Mouse (Mus musculus) CD4-positive helper T cell, adult 2 months (primary cell): ENCODE results near the gene Tnik.

Experiments
- DNase-seq: peaks from one replicate; pipeline ENCODE4 v3.0.0-alpha.2; 2012; ENCODE audit warnings: low read depth, missing footprints, low spot score

The Tnik gene

DNA sequence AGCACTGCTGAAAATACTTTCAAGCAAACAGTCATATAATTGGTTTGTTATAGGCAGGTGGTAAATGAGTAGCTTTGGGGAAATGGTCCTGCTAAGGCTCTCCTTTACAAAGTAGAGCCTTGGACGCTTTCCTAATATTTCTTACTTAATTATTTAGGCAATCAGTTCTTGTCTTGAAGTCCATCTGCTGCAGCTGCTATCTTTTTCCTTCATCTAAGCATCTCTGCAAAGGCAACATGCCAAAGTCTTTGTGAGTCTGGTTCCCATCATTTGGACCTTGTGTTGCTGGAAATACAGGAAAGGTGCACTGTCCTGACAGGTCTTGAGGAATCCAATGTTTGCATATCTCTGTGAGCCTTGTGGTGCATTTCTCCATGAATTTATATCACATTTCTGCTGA is 82.9 kb downstream of the Tnik start:
- DNase-seq: no peak

DNA sequence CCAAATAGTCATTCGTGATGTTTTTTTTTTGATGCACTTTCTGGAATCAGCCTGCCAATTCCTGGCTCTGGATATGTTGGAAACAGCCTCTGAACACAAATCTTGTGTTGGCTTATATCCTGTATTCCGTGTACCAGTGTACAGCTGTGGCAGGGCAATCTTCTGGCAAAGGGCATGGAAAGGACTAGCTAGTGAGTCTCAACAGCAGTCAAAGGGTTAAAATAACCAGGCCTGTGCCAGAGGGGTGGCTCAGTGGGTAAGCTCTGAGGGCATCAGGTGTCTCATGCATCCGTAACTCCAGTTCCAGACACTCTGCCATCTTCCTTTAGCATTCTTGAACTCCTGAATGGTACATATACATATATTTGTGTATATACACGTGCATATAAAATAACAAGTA is 83.5 kb downstream of the Tnik start:
- no peak for DNase-seq

DNA sequence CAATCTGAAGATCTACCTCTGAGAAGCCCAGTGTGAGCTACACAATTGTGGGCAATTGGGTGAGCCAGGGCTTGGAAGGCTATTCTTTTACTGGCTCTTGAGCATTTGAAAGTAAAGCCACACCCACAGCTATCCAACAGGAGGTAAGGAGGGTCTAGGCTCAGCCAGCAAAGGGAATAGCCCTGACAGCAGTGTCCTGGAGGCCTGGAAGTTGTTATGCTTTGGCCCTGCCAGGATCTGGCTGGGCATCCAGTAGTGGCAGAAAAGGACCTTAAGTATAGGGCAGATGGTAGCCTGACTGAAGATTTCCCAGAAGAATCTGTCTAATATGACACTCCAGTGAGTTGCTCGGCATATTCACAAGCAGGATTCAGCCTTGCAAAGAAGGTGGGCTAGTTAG is 85.7 kb downstream of the Tnik start:
- no peak for DNase-seq

- DNase-seq: no peak
Observed at GRCm38 (mm10) chr3:28350147-28350801, 87.3 kb downstream of the Tnik start.

GRCm38 (mm10) chr3:28358391-28358790 is 95.4 kb downstream of the Tnik start:
- DNase-seq: no peak

GRCm38 (mm10) chr3:28359138-28359537 is 96.1 kb downstream of the Tnik start:
- no peak for DNase-seq

DNA sequence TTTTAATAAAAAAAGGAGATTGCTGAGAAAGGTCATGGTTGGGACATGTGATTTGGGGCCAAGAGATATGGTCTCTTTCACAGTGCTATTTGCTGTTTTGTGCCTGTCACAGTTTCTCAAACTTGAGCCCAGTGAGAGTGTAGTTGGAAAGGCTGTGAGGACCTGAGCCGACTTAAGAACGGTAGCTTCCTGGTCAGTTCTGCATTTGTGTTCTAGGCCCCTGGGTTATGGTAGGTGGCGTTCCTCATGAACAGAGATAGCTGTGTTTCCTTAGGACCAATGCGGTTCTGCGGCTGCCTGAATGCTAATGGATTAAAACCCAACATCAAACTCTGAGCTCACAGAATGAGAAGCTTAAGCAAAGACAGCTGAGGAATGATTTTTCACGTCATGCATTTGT is 98.0 kb downstream of the Tnik start:
- no peak for DNase-seq

GRCm38 (mm10) chr3:28363441-28364125 is 100.6 kb downstream of the Tnik start:
- no peak for DNase-seq

GRCm38 (mm10) chr3:28368746-28369145 is 105.7 kb downstream of the Tnik start:
- DNase-seq: no peak

DNA sequence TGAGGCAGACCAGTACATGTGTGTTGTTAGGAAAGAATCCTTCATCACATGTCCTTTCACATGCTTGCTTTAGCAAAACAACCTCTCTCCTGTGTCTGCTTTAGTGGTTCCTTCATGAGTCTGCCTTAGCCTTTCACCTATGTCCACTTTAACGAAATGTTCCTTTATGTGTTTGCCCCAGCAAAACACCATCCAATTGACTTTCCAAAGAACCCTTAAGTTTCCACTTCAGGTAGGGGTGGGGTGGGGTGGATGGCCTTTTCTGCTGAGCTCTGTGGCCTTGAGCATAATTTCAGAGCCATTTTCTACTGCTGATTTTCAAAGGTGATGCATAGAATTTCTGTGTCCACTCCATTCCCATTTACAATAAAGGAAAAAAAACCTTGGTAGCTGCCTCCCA is 106.3 kb downstream of the Tnik start:
- no peak for DNase-seq

GRCm38 (mm10) chr3:28369698-28370097 is 106.7 kb downstream of the Tnik start:
- no peak for DNase-seq

DNA sequence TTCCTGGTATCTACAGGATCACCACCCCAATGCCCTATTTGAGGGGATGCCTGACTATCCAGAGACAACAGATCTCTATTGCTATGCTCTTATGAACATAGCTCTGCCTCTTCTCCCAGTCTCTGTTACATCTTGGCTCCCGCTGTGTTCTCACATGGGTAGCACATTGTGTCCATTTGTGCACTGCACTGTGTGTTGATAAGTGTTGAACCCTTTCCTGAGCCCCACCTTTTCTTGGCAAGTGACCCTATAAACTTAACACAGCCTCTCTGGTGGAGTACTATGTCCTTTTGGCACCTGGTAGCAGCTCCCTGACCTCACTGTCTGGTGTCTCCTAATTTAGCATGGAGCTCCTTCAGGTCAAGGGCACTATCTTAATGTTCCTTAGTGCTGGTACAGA is 108.6 kb downstream of the Tnik start:
- no peak for DNase-seq

DNA sequence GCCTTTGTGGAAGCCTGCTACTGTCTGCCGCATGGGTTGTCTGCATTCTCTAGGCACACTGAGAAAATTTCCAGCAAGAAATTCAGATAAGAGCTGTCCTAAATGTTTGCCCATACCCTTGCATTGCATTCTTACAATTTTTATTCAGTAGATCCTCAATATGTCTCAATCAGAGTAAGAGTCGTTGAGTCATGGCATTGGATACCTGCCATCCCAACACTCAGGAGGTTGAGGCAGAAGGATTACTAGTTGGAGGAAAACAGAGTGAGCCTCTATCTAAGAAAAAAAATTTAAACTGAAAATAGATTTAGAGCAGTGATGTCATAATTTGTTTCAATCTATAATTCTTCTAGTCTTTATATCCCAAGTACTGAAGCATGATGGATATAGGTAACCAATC is 109.4 kb downstream of the Tnik start:
- no peak for DNase-seq

- DNase-seq: no peak
Observed at GRCm38 (mm10) chr3:28374738-28375510, 111.9 kb downstream of the Tnik start.

- DNase-seq: no peak
Observed at GRCm38 (mm10) chr3:28380224-28380623, 117.2 kb downstream of the Tnik start.

DNA sequence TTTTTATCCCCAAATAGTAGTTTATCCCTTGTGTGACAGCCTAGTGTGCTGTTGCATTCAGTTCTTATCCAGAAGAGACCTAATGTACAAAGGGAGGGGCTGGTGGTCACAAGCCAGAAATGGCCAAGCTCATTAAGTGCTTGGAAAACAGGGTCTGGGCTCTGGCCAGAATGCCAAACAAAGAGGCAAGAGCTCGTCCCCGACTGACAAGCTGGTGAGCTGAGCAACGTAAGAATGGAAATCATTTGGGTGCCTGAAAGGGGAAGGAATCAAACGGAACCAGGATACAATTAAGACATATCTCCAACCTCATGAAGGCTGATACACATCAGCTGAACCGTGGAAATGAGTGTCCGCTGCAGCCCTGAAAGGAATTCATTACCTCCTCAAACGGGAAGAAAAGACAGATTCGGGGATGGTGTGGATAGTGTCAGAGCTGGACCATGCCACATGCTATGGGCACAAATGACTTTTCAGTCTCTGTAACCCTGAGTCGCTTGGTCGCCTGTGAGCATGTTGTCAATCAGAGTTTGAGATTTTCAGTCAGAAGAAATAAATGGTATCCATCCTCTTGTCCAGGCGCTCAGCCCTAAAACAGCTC is 120.6 kb downstream of the Tnik start:
- no peak for DNase-seq

GRCm38 (mm10) chr3:28385199-28385975 is 122.4 kb downstream of the Tnik start:
- no peak for DNase-seq

GRCm38 (mm10) chr3:28388540-28388939 is 125.5 kb downstream of the Tnik start:
- DNase-seq: no peak

DNA sequence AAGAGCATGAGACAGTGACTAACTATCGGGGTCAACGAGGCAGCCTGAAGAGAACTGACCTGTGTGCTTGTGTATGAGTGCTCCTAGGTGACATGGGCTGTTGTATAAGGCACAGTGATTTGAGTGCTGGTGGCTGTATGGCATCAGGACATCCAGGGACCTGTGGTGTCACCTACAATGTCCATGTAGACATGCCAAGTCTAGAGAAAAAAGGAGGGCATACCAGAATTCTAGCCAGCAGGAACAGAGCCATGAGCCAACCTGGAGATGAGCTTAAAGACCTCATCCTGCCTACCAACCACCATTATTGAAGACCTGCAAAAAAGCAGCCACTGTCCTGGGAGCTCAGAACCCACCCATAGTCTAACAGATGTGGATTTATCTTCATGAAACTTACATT is 127.2 kb downstream of the Tnik start:
- no peak for DNase-seq

DNA sequence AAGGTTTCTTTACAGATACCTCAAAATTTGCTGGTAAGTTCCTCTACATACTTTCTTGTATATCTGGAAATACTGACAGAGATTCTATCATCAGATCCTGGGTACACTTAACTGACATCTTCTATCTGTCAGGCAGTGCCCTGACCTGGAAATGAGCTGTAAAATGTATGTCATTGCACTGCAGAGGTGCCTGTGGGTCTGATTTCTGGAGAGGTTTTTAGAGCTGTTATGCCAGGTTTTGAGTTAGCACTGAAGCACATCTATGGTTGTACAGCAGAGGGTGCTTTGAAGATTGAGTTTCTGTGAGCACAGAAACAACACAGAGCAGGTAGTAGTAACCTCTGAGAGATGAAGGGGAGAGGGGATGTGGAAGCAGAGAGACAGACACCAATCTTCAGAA is 129.5 kb downstream of the Tnik start:
- no peak for DNase-seq

DNA sequence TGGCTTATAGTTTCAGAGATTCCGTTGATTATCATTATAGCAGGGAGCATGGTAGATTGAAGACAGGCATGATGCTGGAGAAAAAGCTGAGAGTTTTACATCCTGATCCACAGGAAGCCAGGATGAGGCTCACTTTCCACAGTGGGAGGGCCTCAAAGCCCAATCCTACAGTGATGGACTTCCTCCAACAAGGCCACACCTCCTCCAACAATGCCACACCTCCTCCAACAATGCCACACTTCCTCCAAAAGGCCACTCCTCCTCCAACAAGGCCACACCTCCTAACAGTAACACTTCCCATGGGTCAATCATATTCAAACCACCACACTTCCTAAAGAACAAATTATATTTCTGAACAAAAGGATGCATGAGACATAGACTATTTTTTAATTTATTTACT is 135.8 kb downstream of the Tnik start:
- DNase-seq: no peak
